Mouse (Mus musculus): Measurements from ENCODE around the gene Cwh43. TPM values are rescaled to one million over a fixed set of nuclear protein-coding genes. Genes with fewer than 3 reads are reported as not detected.

The Cwh43 gene
- 0.08 TPM in 1 of 2 replicates, not detected in the other for polyA plus RNA-seq (2015; fragmentation: Nextera tagmentation; extraction: Ambion mirVana)

GRCm38 (mm10) chr5:73405981-73406722, at the start of gene Cwh43:
Gene Cwh43, plus strand, starts transcription at chr5:73406075.
- H3K4me2 ChIP-seq (replicated peaks; ENCODE audit: low read depth, low read length) = peak within 1 kb of the TSS; percentile 33; the same call in 1 of the 2 replicates
- WGBS = 3% methylated on average over 46 of the region's 49 CpGs
- H3K9me3 ChIP-seq (ENCODE audit: low read length) = no peaks in the 10 kb centered on the region
- TF ChIP-seq EP300 (IDR thresholded peaks at IDR 0.05) (no peak), CTCF (IDR thresholded peaks at IDR 0.05) (no peak)
- no peak within 1 kb of the TSS for H3K9ac ChIP-seq (replicated peaks; ENCODE audit: low read depth)
- no peak within 1 kb of the TSS for H3K27ac ChIP-seq (ENCODE audit: low read length)
- H3K27me3 ChIP-seq (replicated peaks; ENCODE audit: insufficient read depth, low read length) = peaks cover 19% of the 10 kb centered on the region
- peak within 1 kb of the TSS; percentile 15; the same call in 1 of the 2 replicates for H3K4me3 ChIP-seq (ENCODE audit: low read depth, low read length)
- DNase-seq (ENCODE audit: low spot score) = no peak
- ATAC-seq = peak; percentile 43; the same call in 1 of the 2 replicates
- H3K4me1 ChIP-seq (ENCODE audit: insufficient read depth, low read depth, low read length) = no peaks in the 10 kb centered on the region
- no peaks in the 10 kb centered on the region for H3K36me3 ChIP-seq (ENCODE audit: insufficient read depth, low read length)

DNA sequence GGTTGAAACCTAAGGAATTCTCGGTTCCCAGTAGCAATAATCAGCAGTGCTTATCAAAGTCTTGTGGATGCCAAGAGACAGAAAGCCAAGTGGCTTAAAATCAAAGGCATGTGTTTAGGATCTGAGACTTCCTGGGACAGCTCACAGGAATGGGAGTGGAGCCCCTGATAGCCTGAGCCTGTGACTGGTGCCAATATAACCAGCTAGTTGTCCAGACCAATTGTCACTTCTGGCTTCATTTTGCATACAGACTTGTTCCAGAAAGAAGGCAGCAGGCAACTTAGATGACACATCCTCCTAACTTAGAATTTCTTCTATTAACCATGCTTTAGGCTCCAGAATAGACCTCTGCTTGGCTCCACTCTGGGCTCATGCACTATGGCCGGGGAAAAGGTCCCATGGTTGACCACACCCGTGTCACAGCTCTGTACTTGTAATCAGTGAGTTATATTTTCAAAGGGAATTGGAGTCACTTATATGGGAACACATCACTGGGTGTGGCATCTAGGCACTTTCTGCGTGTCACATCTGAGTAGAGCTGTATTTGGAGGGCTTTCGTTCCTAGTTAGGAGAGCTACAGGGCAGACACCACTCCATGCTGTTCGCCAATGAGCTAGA, 46.6 kb upstream of the Cwh43 start:
- Histone ChIP-seq H3K4me3 (ENCODE audit: low read depth, low read length) (no peak overlapping the region), H3K4me2 (replicated peaks; ENCODE audit: low read depth, low read length) (peak overlapping the region; percentile 17; the same call in 1 of the 2 replicates), H3K9ac (replicated peaks; ENCODE audit: low read depth) (no peak overlapping the region), H3K27me3 (replicated peaks; ENCODE audit: insufficient read depth, low read length) (no peaks in the 10 kb centered on the region), H3K27ac (ENCODE audit: low read length) (no peak overlapping the region), H3K4me1 (ENCODE audit: insufficient read depth, low read depth, low read length) (no peaks in the 10 kb centered on the region), H3K9me3 (ENCODE audit: low read length) (no peaks in the 10 kb centered on the region), H3K36me3 (ENCODE audit: insufficient read depth, low read length) (no peaks in the 10 kb centered on the region)
- DNase-seq (ENCODE audit: low spot score) (no peak), ATAC-seq (no peak)
- TF ChIP-seq EP300 (IDR thresholded peaks at IDR 0.05) (no peak), CTCF (IDR thresholded peaks at IDR 0.05) (no peak)
- WGBS = 67% methylated on average over 6 of the region's 6 CpGs

- Histone ChIP-seq H3K9ac (replicated peaks; ENCODE audit: low read depth) (no peak overlapping the region), H3K9me3 (ENCODE audit: low read length) (no peaks in the 10 kb centered on the region), H3K27me3 (replicated peaks; ENCODE audit: insufficient read depth, low read length) (no peaks in the 10 kb centered on the region), H3K4me3 (ENCODE audit: low read depth, low read length) (no peak overlapping the region), H3K36me3 (ENCODE audit: insufficient read depth, low read length) (no peaks in the 10 kb centered on the region), H3K4me2 (replicated peaks; ENCODE audit: low read depth, low read length) (peak overlapping the region; percentile 17; the same call in 1 of the 2 replicates), H3K27ac (ENCODE audit: low read length) (no peak overlapping the region), H3K4me1 (ENCODE audit: insufficient read depth, low read depth, low read length) (no peaks in the 10 kb centered on the region)
- WGBS = 41% methylated on average over 12 of the region's 12 CpGs
- TF ChIP-seq EP300 (IDR thresholded peaks at IDR 0.05) (no peak), CTCF (IDR thresholded peaks at IDR 0.05) (no peak)
- ATAC-seq (no peak), DNase-seq (ENCODE audit: low spot score) (no peak)
Measured at GRCm38 (mm10) chr5:73359752-73360141, 46.1 kb upstream of the Cwh43 start.

DNA sequence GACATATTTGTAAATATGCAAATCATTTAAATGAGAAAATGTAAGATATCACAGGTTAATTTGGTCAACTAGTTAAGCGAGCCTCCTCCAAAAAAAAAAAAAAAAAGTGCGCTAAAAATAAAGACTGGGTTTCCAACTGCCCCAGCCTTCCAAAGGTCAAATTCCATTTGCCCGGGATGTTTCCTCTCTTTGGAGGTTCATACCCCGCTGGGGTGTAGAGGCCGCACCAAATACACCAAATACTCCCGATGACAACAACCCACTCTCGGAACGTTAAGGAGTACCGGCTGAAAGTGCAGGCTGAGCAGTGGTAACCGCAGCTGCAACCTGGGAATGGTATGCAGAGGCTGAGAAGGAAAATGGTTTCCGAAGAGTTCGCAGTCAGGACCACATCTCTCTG, 45.6 kb upstream of the Cwh43 start:
- no peak for TF ChIP-seq EP300 (IDR thresholded peaks at IDR 0.05)
- TF ChIP-seq CTCF (IDR thresholded peaks at IDR 0.05) = no peak
- no peak for DNase-seq (ENCODE audit: low spot score)
- H3K36me3 ChIP-seq (ENCODE audit: insufficient read depth, low read length) = no peaks in the 10 kb centered on the region
- no peaks in the 10 kb centered on the region for H3K27me3 ChIP-seq (replicated peaks; ENCODE audit: insufficient read depth, low read length)
- no peak overlapping the region for H3K4me2 ChIP-seq (replicated peaks; ENCODE audit: low read depth, low read length)
- 27% methylated on average over 12 of the region's 12 CpGs for WGBS
- no peak overlapping the region for H3K4me3 ChIP-seq (ENCODE audit: low read depth, low read length)
- H3K27ac ChIP-seq (ENCODE audit: low read length) = no peak overlapping the region
- no peaks in the 10 kb centered on the region for H3K9me3 ChIP-seq (ENCODE audit: low read length)
- no peak overlapping the region for H3K9ac ChIP-seq (replicated peaks; ENCODE audit: low read depth)
- no peak for ATAC-seq
- no peaks in the 10 kb centered on the region for H3K4me1 ChIP-seq (ENCODE audit: insufficient read depth, low read depth, low read length)

DNA sequence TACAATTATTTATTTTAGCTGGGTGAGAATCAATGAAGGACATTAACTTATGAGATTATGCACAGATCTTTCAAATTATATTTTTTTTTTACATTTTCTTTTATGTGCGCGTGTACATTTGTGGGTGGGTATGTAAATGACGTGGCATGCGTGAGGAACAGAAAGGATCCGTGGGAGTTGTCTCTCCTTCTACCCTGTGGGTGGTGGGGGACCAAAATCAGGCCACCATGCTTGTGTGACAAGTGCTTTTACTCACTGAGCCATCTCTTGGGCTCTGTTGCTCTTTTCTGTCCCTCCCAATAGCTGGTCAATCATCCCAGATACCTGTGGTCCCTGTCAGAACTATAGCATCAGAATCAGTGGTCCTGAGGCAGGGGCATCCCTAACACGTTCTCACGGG, 43.5 kb upstream of the Cwh43 start:
- Histone ChIP-seq H3K4me3 (ENCODE audit: low read depth, low read length) (no peak overlapping the region), H3K9ac (replicated peaks; ENCODE audit: low read depth) (no peak overlapping the region), H3K9me3 (ENCODE audit: low read length) (no peaks in the 10 kb centered on the region), H3K27me3 (replicated peaks; ENCODE audit: insufficient read depth, low read length) (no peaks in the 10 kb centered on the region), H3K27ac (ENCODE audit: low read length) (no peak overlapping the region), H3K4me1 (ENCODE audit: insufficient read depth, low read depth, low read length) (no peaks in the 10 kb centered on the region), H3K4me2 (replicated peaks; ENCODE audit: low read depth, low read length) (no peak overlapping the region), H3K36me3 (ENCODE audit: insufficient read depth, low read length) (no peaks in the 10 kb centered on the region)
- DNase-seq (ENCODE audit: low spot score) (no peak), ATAC-seq (no peak)
- WGBS = 92% methylated on average over 7 of the region's 7 CpGs
- TF ChIP-seq CTCF (IDR thresholded peaks at IDR 0.05) (no peak), EP300 (IDR thresholded peaks at IDR 0.05) (no peak)

DNA sequence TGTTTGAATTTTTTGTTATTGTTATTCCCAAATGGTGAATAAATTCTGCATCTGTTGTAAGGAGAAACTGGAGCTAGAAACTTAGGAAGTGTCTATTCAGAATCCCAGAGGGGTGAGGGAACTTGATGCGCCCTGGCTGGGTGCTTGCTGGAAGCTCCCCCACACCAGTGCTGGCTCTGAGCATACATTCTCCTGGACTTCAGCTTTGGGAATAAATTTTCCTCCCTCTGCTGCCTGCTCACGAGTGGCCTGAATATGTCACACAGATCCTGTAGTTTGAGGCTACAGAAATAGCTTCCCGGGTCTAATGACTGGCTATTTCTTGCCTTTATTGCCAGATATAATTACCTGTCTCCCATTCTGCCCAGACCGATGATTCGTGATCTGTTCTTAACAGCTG, 43.1 kb upstream of the Cwh43 start:
- Histone ChIP-seq H3K4me1 (ENCODE audit: insufficient read depth, low read depth, low read length) (no peaks in the 10 kb centered on the region), H3K4me2 (replicated peaks; ENCODE audit: low read depth, low read length) (no peak overlapping the region), H3K27ac (ENCODE audit: low read length) (no peak overlapping the region), H3K27me3 (replicated peaks; ENCODE audit: insufficient read depth, low read length) (no peaks in the 10 kb centered on the region), H3K9me3 (ENCODE audit: low read length) (no peaks in the 10 kb centered on the region), H3K36me3 (ENCODE audit: insufficient read depth, low read length) (no peaks in the 10 kb centered on the region), H3K4me3 (ENCODE audit: low read depth, low read length) (no peak overlapping the region), H3K9ac (replicated peaks; ENCODE audit: low read depth) (no peak overlapping the region)
- TF ChIP-seq CTCF (IDR thresholded peaks at IDR 0.05) (no peak), EP300 (IDR thresholded peaks at IDR 0.05) (no peak)
- no peak for DNase-seq (ENCODE audit: low spot score)
- no peak for ATAC-seq
- WGBS = 86% methylated on average over 5 of the region's 5 CpGs
